Mouse (Mus musculus): ENCODE data around the gene Gfap.
A peak's percentile ranks its signal among the peaks of the same experiment; 100 is the strongest.

DNA sequence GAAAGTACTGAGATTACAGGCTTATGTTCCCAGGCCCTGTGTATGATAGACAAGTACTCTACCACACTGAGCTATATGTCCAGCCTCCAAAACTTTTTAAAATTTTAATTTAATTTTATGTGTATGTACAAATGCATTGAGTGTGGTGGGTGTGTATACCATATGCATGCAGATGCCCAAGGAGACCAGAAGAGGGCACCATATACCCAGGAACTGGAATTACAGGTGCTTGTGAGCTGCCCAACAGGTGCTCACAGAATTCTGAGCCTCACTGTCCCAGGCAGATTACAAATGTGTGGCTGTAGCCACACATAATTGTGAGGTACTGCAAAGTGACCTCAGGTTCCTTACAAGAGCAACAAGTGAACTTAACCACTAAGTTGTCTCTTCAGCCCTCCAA, 47.0 kb downstream of the Gfap start:
- TF ChIP-seq ZC3H11A (IDR thresholded peaks at IDR 0.05; ENCODE audit: low read depth, low read length) (no peak), CTCF (conservative IDR thresholded peaks at IDR 0.05 in 1 of 2, IDR thresholded peaks at IDR 0.05 in 1 of 2; ENCODE audit: low read depth in 2 of 2, low read length in 2 of 2) (peak; percentile 50 to 68), POLR2A (IDR thresholded peaks at IDR 0.05; ENCODE audit: low read depth, low read length) (no peak), MAX (IDR thresholded peaks at IDR 0.05; ENCODE audit: low read length) (no peak), MAZ (IDR thresholded peaks at IDR 0.05; ENCODE audit: low read depth, low read length) (no peak), USF2 (conservative IDR thresholded peaks at IDR 0.05; ENCODE audit: low read depth, low read length) (no peak), UBTF (IDR thresholded peaks at IDR 0.05; ENCODE audit: low read depth, low read length) (no peak), MEF2A (IDR thresholded peaks at IDR 0.05; ENCODE audit: borderline replicate concordance, low read depth, low read length) (no peak), CHD2 (IDR thresholded peaks at IDR 0.05; ENCODE audit: low read length) (no peak), HCFC1 (IDR thresholded peaks at IDR 0.05; ENCODE audit: low read depth, low read length) (no peak), SMC3 (IDR thresholded peaks at IDR 0.05; ENCODE audit: low read depth, low read length) (peak; percentile 26; the same call in 1 of the 2 replicates), IRF4 (IDR thresholded peaks at IDR 0.05; ENCODE audit: low read depth, low read length) (no peak)

Measured in CH12.LX (cell line).